Mouse (Mus musculus): ENCODE results near the gene Odf3l2.
A peak's percentile ranks its signal among the peaks of the same experiment; 100 is the strongest.

Gene Odf3l2

GRCm38 (mm10) chr10:79671396-79672087, 26.0 kb upstream of the Odf3l2 start:
- no peak for DNase-seq (ENCODE audit: low spot score in 2 of 2)

- DNase-seq (ENCODE audit: low spot score in 2 of 2) = no peak
Measured at GRCm38 (mm10) chr10:79670071-79670888, 24.7 kb upstream of the Odf3l2 start.

GRCm38 (mm10) chr10:79669576-79670057, 24.1 kb upstream of the Odf3l2 start:
- peak; percentile 76 to 78 for DNase-seq (ENCODE audit: low spot score in 2 of 2)

- peak; percentile 84 to 91 for DNase-seq (ENCODE audit: low spot score in 2 of 2)
Measured at GRCm38 (mm10) chr10:79668771-79669575, 23.4 kb upstream of the Odf3l2 start, which contains the start of gene Tpgs1. Tpgs1 (plus strand) TSS chr10:79669369.

GRCm38 (mm10) chr10:79668076-79668475, 22.5 kb upstream of the Odf3l2 start:
- DNase-seq (ENCODE audit: low spot score in 2 of 2) = no peak

GRCm38 (mm10) chr10:79666493-79666892, 21.0 kb upstream of the Odf3l2 start:
- DNase-seq (ENCODE audit: low spot score in 2 of 2) = no peak

- no peak for DNase-seq (ENCODE audit: low spot score in 2 of 2)
Measured at GRCm38 (mm10) chr10:79665051-79665450, 19.5 kb upstream of the Odf3l2 start.

GRCm38 (mm10) chr10:79664131-79664665, 18.7 kb upstream of the Odf3l2 start, which contains the start of gene Madcam1:
Madcam1 (plus strand) TSS chr10:79664559.
- no peak for DNase-seq (ENCODE audit: low spot score in 2 of 2)

- DNase-seq (ENCODE audit: low spot score in 2 of 2) = no peak
Measured at GRCm38 (mm10) chr10:79661861-79662260, 16.3 kb upstream of the Odf3l2 start.

GRCm38 (mm10) chr10:79660298-79660697, 14.8 kb upstream of the Odf3l2 start:
- no peak for DNase-seq (ENCODE audit: low spot score in 2 of 2)

GRCm38 (mm10) chr10:79658829-79659228, 13.3 kb upstream of the Odf3l2 start:
- DNase-seq (ENCODE audit: low spot score in 2 of 2) = no peak

GRCm38 (mm10) chr10:79654946-79655395, 9.4 kb upstream of the Odf3l2 start:
- peak in 1 of 2 experiments; percentile 27 for DNase-seq (ENCODE audit: low spot score in 2 of 2)

GRCm38 (mm10) chr10:79652789-79653188, 7.3 kb upstream of the Odf3l2 start:
- no peak for DNase-seq (ENCODE audit: low spot score in 2 of 2)

GRCm38 (mm10) chr10:79649070-79649751, 3.7 kb upstream of the Odf3l2 start:
- peak in 1 of 2 experiments; percentile 60 for DNase-seq (ENCODE audit: low spot score in 2 of 2)

GRCm38 (mm10) chr10:79638486-79639204, 6.9 kb downstream of the Odf3l2 start:
- peak; percentile 62 to 74 for DNase-seq (ENCODE audit: low spot score in 2 of 2)

GRCm38 (mm10) chr10:79637128-79638110, 8.1 kb downstream of the Odf3l2 start, which contains the start of gene Shc2:
Shc2 (minus strand) TSS chr10:79637918.
- peak; percentile 78 to 80 for DNase-seq (ENCODE audit: low spot score in 2 of 2)

- DNase-seq (ENCODE audit: low spot score in 2 of 2) = no peak
Measured at GRCm38 (mm10) chr10:79636287-79636686, 9.3 kb downstream of the Odf3l2 start.

- peak in 1 of 2 experiments; percentile 42 for DNase-seq (ENCODE audit: low spot score in 2 of 2)
Measured at GRCm38 (mm10) chr10:79633006-79633777, 12.3 kb downstream of the Odf3l2 start.
